Mouse (Mus musculus) kidney, adult 10 weeks (tissue): ENCODE measurements around the gene Gm5148. TPM values are rescaled to one million over a fixed set of nuclear protein-coding genes. Genes with fewer than 3 reads are reported as not detected.

ENCODE experiments used
- polyA plus RNA-seq: library from polyadenylated mRNA; stranded (reverse); fragments of 350-450 nt; fragmentation: Illumina TruSeq; extraction: RNeasy Lipid Tissue Mini Kit (QIAGEN cat#74804); gene quantifications from one replicate; pipeline ENCODE4 v1.2.3, GENCODE M21; 2014; ENCODE audit warnings: low read depth, low replicate concordance

Gm5148 gene
- 7.0 TPM for polyA plus RNA-seq

GRCm38 (mm10) chr3:37724171-37724804 lies at the start of gene Gm5148:
Gene Gm5148, minus strand, starts transcription at chr3:37724490.

Other genes with a start within 250 kb of the Gm5148 start
- 27.6 TPM for gene Spry1, start 84.5 kb downstream of the Gm5148 start, polyA plus RNA-seq